Mouse (Mus musculus) heart, embryonic 16.5 days (tissue): ENCODE results near the gene Snx17. TPM values are rescaled to one million over a fixed set of nuclear protein-coding genes. Genes with fewer than 3 reads are reported as not detected.
A peak's percentile ranks its signal among the peaks of the same experiment; 100 is the strongest.

ENCODE experiments used
- ATAC-seq: fragments of 200-750 bp; cut with Nextera tagmentation; replicated peaks from 2 replicates; pipeline ENCODE4 v1.8.0; 2017; ENCODE audit warnings: moderate number of reproducible peaks; ENCODE audit not compliant: insufficient read depth, low FRiP score; ENCODE audit errors: extremely low read depth
- H3K27ac ChIP-seq: fragments of 300-500 bp; sonication (generic); 2 replicates; pipeline ENCODE4 v1.5.1; 2014; ENCODE audit warnings: mild to moderate bottlenecking, low read length, control low read depth, moderate library complexity
- H3K27me3 ChIP-seq: fragments of 300-500 bp; sonication (generic); 2 replicates; pipeline ENCODE4 v1.6.1; 2014; ENCODE audit warnings: low read length, mixed read lengths; ENCODE audit not compliant: control insufficient read depth, insufficient read depth
- H3K36me3 ChIP-seq: fragments of 300-500 bp; sonication (generic); 2 replicates; pipeline ENCODE4 v1.6.1; 2014; ENCODE audit not compliant: control insufficient read depth, insufficient read depth
- H3K4me1 ChIP-seq: fragments of 300-500 bp; sonication (generic); 2 replicates; pipeline ENCODE4 v1.6.1; 2014; ENCODE audit warnings: low read length, mixed read lengths; ENCODE audit not compliant: control insufficient read depth, insufficient read depth
- H3K4me2 ChIP-seq: fragments of 300-500 bp; sonication (generic); 2 replicates; pipeline ENCODE4 v1.6.1; 2014; ENCODE audit warnings: low read depth, mild to moderate bottlenecking, control low read depth, low read length
- H3K4me3 ChIP-seq: fragments of 300-500 bp; sonication (generic); 2 replicates; pipeline ENCODE4 v1.5.1; 2014; ENCODE audit warnings: mild to moderate bottlenecking, control low read depth, low read length
- H3K9ac ChIP-seq: fragments of 300-500 bp; sonication (generic); 2 replicates; pipeline ENCODE4 v1.6.1; 2014; ENCODE audit warnings: low read length, control low read depth
- H3K9me3 ChIP-seq: fragments of 300-500 bp; sonication (generic); replicated peaks from 2 replicates; pipeline ENCODE4 v1.6.1; 2016; ENCODE audit warnings: low read length; ENCODE audit not compliant: control insufficient read depth
- WGBS: fragments of 180-500 bp; shearing (Covaris S2); extraction: QIAGEN DNeasy Blood & Tissue Kit; methylation state at CpG from one replicate; pipeline ENCODE4 v1.1.7; 2014; 5-methylcytosine and 5-hydroxymethylcytosine counted together
- polyA plus RNA-seq: library from polyadenylated mRNA; unstranded; fragments of >200 nt; fragmentation: Nextera tagmentation; extraction: Ambion mirVana; gene quantifications from 2 replicates; pipeline ENCODE4 v1.2.1, GENCODE M21; 2015

Gene Snx17
- polyA plus RNA-seq, 1 experiment from 2014 or later = 113 TPM

- Histone ChIP-seq H3K27ac (peak within 1 kb of the TSS; percentile 96), H3K9ac (peak within 1 kb of the TSS; percentile 86), H3K4me1 (peaks cover 8% of the 10 kb centered on the region), H3K27me3 (no peaks in the 10 kb centered on the region), H3K4me2 (peak within 1 kb of the TSS; percentile 98), H3K36me3 (peaks cover 2% of the 10 kb centered on the region; the same call in 1 of the 2 replicates), H3K4me3 (peak within 1 kb of the TSS; percentile 84), H3K9me3 (no peaks in the 10 kb centered on the region)
- under 1% methylated on average over 59 of the region's 59 CpGs for WGBS
- peak; percentile 98 for ATAC-seq
Observed at GRCm38 (mm10) chr5:31179766-31180630, 13.0 kb upstream of the Snx17 start, which contains the start of the genes Gm29609 and Gtf3c2. Gm29609 (minus strand) TSS chr5:31179911. Gtf3c2 (minus strand) TSS chr5:31180144.

GRCm38 (mm10) chr5:31181183-31181770 lies 11.8 kb upstream of the Snx17 start:
- ATAC-seq = no peak
- H3K27me3 ChIP-seq = no peaks in the 10 kb centered on the region
- WGBS = 92% methylated on average over 9 of the region's 9 CpGs
- no peak overlapping the region for H3K4me2 ChIP-seq
- no peak overlapping the region for H3K27ac ChIP-seq
- peaks cover 2% of the 10 kb centered on the region; the same call in 1 of the 2 replicates for H3K36me3 ChIP-seq
- H3K4me3 ChIP-seq = no peak overlapping the region
- no peak overlapping the region for H3K9ac ChIP-seq
- no peaks in the 10 kb centered on the region for H3K9me3 ChIP-seq
- peaks cover 8% of the 10 kb centered on the region for H3K4me1 ChIP-seq

DNA sequence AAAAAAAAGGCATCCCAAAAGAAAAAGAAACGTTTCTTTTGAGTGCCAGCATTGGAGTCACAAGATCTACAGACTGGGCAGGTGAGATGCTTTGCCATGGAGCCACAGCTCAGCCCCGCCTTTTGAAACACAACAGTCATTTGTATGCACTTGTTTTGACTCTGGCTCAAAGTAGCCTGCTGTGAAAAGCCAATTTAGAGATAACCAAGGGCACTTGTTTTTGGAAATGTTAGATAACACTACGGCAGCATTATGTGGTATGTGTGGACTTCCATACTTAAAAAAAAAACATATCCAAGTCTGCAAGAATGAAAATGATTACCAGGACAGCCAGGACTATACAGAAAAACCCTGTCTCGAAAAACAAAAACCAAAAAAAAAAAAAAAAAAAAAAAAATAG lies 9.3 kb upstream of the Snx17 start:
- no peak for ATAC-seq
- 40% methylated on average over 4 of the region's 4 CpGs for WGBS

GRCm38 (mm10) chr5:31188223-31188840 lies 4.7 kb upstream of the Snx17 start:
- no peak for ATAC-seq
- WGBS = 78% methylated on average over 4 of the region's 4 CpGs

More for the DNA sequence above, 9.3 kb upstream of the Snx17 start:
- Histone ChIP-seq H3K27ac (no peak overlapping the region), H3K27me3 (no peaks in the 10 kb centered on the region), H3K9ac (no peak overlapping the region), H3K4me2 (no peak overlapping the region), H3K4me1 (peaks cover 7% of the 10 kb centered on the region), H3K9me3 (no peaks in the 10 kb centered on the region), H3K4me3 (no peak overlapping the region), H3K36me3 (peaks cover 16% of the 10 kb centered on the region)

DNA sequence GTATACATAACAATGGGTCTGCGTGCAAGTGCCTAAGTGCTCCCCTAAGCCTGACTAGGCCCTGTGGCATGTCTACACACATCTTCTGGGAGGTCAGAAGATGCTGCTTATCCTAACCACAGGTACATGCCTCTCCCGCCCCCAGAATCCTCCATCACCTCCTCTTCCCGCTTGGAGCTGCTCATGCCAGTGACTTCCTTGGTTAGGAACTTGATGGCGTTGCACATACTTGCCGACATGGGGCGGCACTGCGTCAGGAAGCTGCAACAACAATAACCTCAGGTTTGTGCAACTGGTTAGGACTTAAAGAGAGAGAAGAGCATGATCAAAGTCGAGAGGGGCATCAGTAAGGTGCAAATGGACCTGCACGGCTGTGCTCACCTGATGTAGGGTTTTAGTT lies 2.8 kb upstream of the Snx17 start:
- Histone ChIP-seq H3K4me2 (no peak overlapping the region), H3K9ac (no peak overlapping the region), H3K36me3 (peaks cover 38% of the 10 kb centered on the region), H3K9me3 (no peaks in the 10 kb centered on the region), H3K4me1 (peaks cover 16% of the 10 kb centered on the region), H3K27me3 (no peaks in the 10 kb centered on the region), H3K27ac (no peak overlapping the region), H3K4me3 (no peak overlapping the region)
- no peak for ATAC-seq
- WGBS = 88% methylated on average over 9 of the region's 9 CpGs

More at GRCm38 (mm10) chr5:31188223-31188840, 4.7 kb upstream of the Snx17 start:
- Histone ChIP-seq H3K4me3 (no peak overlapping the region), H3K27me3 (no peaks in the 10 kb centered on the region), H3K4me2 (no peak overlapping the region), H3K9ac (no peak overlapping the region), H3K9me3 (no peaks in the 10 kb centered on the region), H3K4me1 (peaks cover 9% of the 10 kb centered on the region), H3K27ac (no peak overlapping the region), H3K36me3 (peaks cover 36% of the 10 kb centered on the region)

- H3K27me3 ChIP-seq = no peaks in the 10 kb centered on the region
- H3K4me1 ChIP-seq = peaks cover 16% of the 10 kb centered on the region
- H3K4me2 ChIP-seq = peak overlapping the region; percentile 91
- peak; percentile 59 for ATAC-seq
- 12% methylated on average over 42 of the region's 42 CpGs for WGBS
- H3K4me3 ChIP-seq = peak overlapping the region; percentile 98
- peak overlapping the region; percentile 92 for H3K9ac ChIP-seq
- H3K36me3 ChIP-seq = peaks cover 57% of the 10 kb centered on the region
- peak overlapping the region; percentile 96 for H3K27ac ChIP-seq
- no peaks in the 10 kb centered on the region for H3K9me3 ChIP-seq
Observed at GRCm38 (mm10) chr5:31192045-31192938, 735 bp upstream of the Snx17 start.

DNA sequence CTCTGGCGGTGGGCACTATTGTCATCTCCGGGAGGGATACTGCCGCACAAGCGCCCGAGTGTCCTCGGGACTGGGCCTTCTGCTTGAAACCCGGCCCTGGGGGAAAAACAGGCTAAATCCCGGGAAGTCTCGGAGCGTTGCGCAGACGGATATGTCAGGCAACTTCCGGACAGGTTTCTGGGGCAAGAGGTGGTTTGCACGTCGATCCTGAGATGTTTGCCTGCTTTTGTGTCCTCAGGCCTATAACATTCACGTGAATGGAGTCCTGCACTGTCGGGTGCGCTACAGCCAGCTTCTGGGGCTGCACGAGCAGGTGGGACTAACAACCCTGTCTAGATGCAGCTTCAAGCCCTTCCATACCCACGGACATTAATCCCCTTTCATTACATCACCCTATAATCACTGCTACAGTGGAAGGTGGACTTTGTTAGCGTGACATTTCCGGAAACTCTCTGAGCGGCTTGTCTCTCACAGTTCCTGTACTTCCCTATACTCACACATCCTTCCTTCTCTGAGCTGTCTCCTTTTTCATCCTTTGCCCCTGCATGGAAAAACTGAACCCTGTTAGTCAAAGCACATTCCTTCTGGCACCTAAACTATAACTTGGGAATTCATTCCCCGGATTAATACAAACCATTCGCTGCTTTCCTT lies 729 bp downstream of the Snx17 start:
- ATAC-seq = 0 out of 2 replicates have a peak, but pooled peaks have one; percentile 0
- Histone ChIP-seq H3K9me3 (no peaks in the 10 kb centered on the region), H3K4me3 (peak overlapping the region; percentile 98), H3K27me3 (no peaks in the 10 kb centered on the region), H3K9ac (peak overlapping the region; percentile 77), H3K27ac (peak overlapping the region; percentile 80), H3K36me3 (peaks cover 56% of the 10 kb centered on the region), H3K4me1 (peaks cover 16% of the 10 kb centered on the region), H3K4me2 (peak overlapping the region; percentile 95)
- 9% methylated on average over 25 of the region's 25 CpGs for WGBS
